Mouse (Mus musculus): ENCODE measurements at regions not wholly inside any gene's neighbourhood (a gene's known extent, or its start where the extent isn't known, plus 50 kb on each side); places are given as distances from the start of the nearest gene placed in this dataset.

- H3K4me3 ChIP-seq = no peak overlapping the region
- 0 out of 2 replicates have a peak overlapping the region, but pooled peaks have one; percentile 40 for H3K27ac ChIP-seq
- H3K4me1 ChIP-seq = peaks cover 57% of the 10 kb centered on the region
- H3K36me3 ChIP-seq (replicated peaks) = no peaks in the 10 kb centered on the region
- no peak for DNase-seq (ENCODE audit: extremely low spot score, low spot score)
- 71% methylated on average over 3 of the region's 3 CpGs for WGBS
- H3K9me3 ChIP-seq = no peaks in the 10 kb centered on the region
- H3K27me3 ChIP-seq (ENCODE audit: poor library complexity, severe bottlenecking) = peaks cover 35% of the 10 kb centered on the region
These were observed 292.3 kb upstream of the Nbea start for GRCm38 (mm10) chr3:56475529-56476527.

- Histone ChIP-seq H3K36me3 (replicated peaks) (no peaks in the 10 kb centered on the region), H3K27ac (no peak overlapping the region), H3K4me1 (peaks cover 44% of the 10 kb centered on the region), H3K9me3 (no peaks in the 10 kb centered on the region), H3K27me3 (ENCODE audit: poor library complexity, severe bottlenecking) (peaks cover 64% of the 10 kb centered on the region), H3K4me3 (no peak overlapping the region)
- DNase-seq (ENCODE audit: extremely low spot score, low spot score) = no peak
- 42% methylated on average over 6 of the region's 6 CpGs for WGBS
These were observed 289.1 kb upstream of the Nbea start for GRCm38 (mm10) chr3:56472651-56473050.

- Histone ChIP-seq H3K27ac (peak overlapping the region; percentile 6; the same call in 1 of the 2 replicates), H3K36me3 (replicated peaks) (no peaks in the 10 kb centered on the region), H3K4me3 (no peak overlapping the region), H3K9me3 (no peaks in the 10 kb centered on the region), H3K4me1 (peaks cover 44% of the 10 kb centered on the region), H3K27me3 (ENCODE audit: poor library complexity, severe bottlenecking) (peaks cover 72% of the 10 kb centered on the region)
- 53% methylated on average over 5 of the region's 5 CpGs for WGBS
- no peak for DNase-seq (ENCODE audit: extremely low spot score, low spot score)
These were observed 288.3 kb upstream of the Nbea start for GRCm38 (mm10) chr3:56471823-56472222.

- H3K27ac ChIP-seq = no peak overlapping the region
These were observed 287.7 kb upstream of the Nbea start for GRCm38 (mm10) chr3:56471185-56471584.

GRCm38 (mm10) chr3:56457625-56458024, 274.1 kb upstream of the Nbea start:
- Histone ChIP-seq H3K4me3 (no peak overlapping the region), H3K27me3 (ENCODE audit: poor library complexity, severe bottlenecking) (peaks cover 61% of the 10 kb centered on the region), H3K36me3 (replicated peaks) (no peaks in the 10 kb centered on the region), H3K27ac (no peak overlapping the region), H3K9me3 (no peaks in the 10 kb centered on the region), H3K4me1 (peaks cover 34% of the 10 kb centered on the region)
- 67% methylated on average over 4 of the region's 4 CpGs for WGBS
- no peak for DNase-seq (ENCODE audit: extremely low spot score, low spot score)

More at GRCm38 (mm10) chr3:56471185-56471584, 287.7 kb upstream of the Nbea start:
- Histone ChIP-seq H3K36me3 (replicated peaks) (no peaks in the 10 kb centered on the region), H3K9me3 (no peaks in the 10 kb centered on the region), H3K4me3 (no peak overlapping the region), H3K4me1 (peaks cover 39% of the 10 kb centered on the region), H3K27me3 (ENCODE audit: poor library complexity, severe bottlenecking) (peaks cover 78% of the 10 kb centered on the region)
- WGBS = 29% methylated on average over 1 of the region's 1 CpGs
- DNase-seq (ENCODE audit: extremely low spot score, low spot score) = no peak

- H3K27ac ChIP-seq = no peak overlapping the region
- no peaks in the 10 kb centered on the region for H3K9me3 ChIP-seq
- no peak overlapping the region for H3K4me3 ChIP-seq
- peaks cover 53% of the 10 kb centered on the region for H3K27me3 ChIP-seq (ENCODE audit: poor library complexity, severe bottlenecking)
- H3K4me1 ChIP-seq = peaks cover 34% of the 10 kb centered on the region
- WGBS = 34% methylated on average over 6 of the region's 6 CpGs
- H3K36me3 ChIP-seq (replicated peaks) = no peaks in the 10 kb centered on the region
- peak; percentile 28 for DNase-seq (ENCODE audit: extremely low spot score, low spot score)
These were observed 272.8 kb upstream of the Nbea start for GRCm38 (mm10) chr3:56456317-56456716.

GRCm38 (mm10) chr3:56438900-56439299, 255.4 kb upstream of the Nbea start:
- H3K27ac ChIP-seq = no peak overlapping the region
- H3K4me3 ChIP-seq = no peak overlapping the region
- H3K9me3 ChIP-seq = no peaks in the 10 kb centered on the region
- DNase-seq (ENCODE audit: extremely low spot score, low spot score) = no peak
- H3K4me1 ChIP-seq = no peaks in the 10 kb centered on the region
- no peaks in the 10 kb centered on the region for H3K36me3 ChIP-seq (replicated peaks)
- no peaks in the 10 kb centered on the region for H3K27me3 ChIP-seq (ENCODE audit: poor library complexity, severe bottlenecking)
- 92% methylated on average over 5 of the region's 5 CpGs for WGBS

GRCm38 (mm10) chr3:56438020-56438747, 254.7 kb upstream of the Nbea start:
- H3K27me3 ChIP-seq (ENCODE audit: poor library complexity, severe bottlenecking) = no peaks in the 10 kb centered on the region
- H3K4me3 ChIP-seq = no peak overlapping the region
- H3K36me3 ChIP-seq (replicated peaks) = no peaks in the 10 kb centered on the region
- H3K4me1 ChIP-seq = no peaks in the 10 kb centered on the region
- H3K9me3 ChIP-seq = no peaks in the 10 kb centered on the region
- 86% methylated on average over 12 of the region's 12 CpGs for WGBS
- H3K27ac ChIP-seq = no peak overlapping the region
- DNase-seq (ENCODE audit: extremely low spot score, low spot score) = no peak

GRCm38 (mm10) chr3:56437058-56437457, 253.6 kb upstream of the Nbea start:
- WGBS = 55% methylated on average over 4 of the region's 4 CpGs
- Histone ChIP-seq H3K36me3 (replicated peaks) (no peaks in the 10 kb centered on the region), H3K9me3 (no peaks in the 10 kb centered on the region), H3K4me1 (no peaks in the 10 kb centered on the region), H3K27me3 (ENCODE audit: poor library complexity, severe bottlenecking) (no peaks in the 10 kb centered on the region), H3K4me3 (no peak overlapping the region), H3K27ac (no peak overlapping the region)
- DNase-seq (ENCODE audit: extremely low spot score, low spot score) = no peak

GRCm38 (mm10) chr3:56433495-56433894, 250.0 kb upstream of the Nbea start:
- 83% methylated on average over 1 of the region's 1 CpGs for WGBS
- no peak overlapping the region for H3K4me3 ChIP-seq
- no peak for DNase-seq (ENCODE audit: extremely low spot score, low spot score)
- no peaks in the 10 kb centered on the region for H3K4me1 ChIP-seq
- no peak overlapping the region for H3K27ac ChIP-seq
- H3K9me3 ChIP-seq = no peaks in the 10 kb centered on the region
- no peaks in the 10 kb centered on the region for H3K36me3 ChIP-seq (replicated peaks)
- no peaks in the 10 kb centered on the region for H3K27me3 ChIP-seq (ENCODE audit: poor library complexity, severe bottlenecking)

- no peaks in the 10 kb centered on the region for H3K9me3 ChIP-seq
- no peaks in the 10 kb centered on the region for H3K36me3 ChIP-seq (replicated peaks)
- 82% methylated on average over 1 of the region's 1 CpGs for WGBS
- no peaks in the 10 kb centered on the region for H3K4me1 ChIP-seq
- no peak overlapping the region for H3K27ac ChIP-seq
- H3K27me3 ChIP-seq (ENCODE audit: poor library complexity, severe bottlenecking) = no peaks in the 10 kb centered on the region
- H3K4me3 ChIP-seq = no peak overlapping the region
- no peak for DNase-seq (ENCODE audit: extremely low spot score, low spot score)
These were observed 243.7 kb upstream of the Nbea start for GRCm38 (mm10) chr3:56427201-56427600.

GRCm38 (mm10) chr3:56397851-56398496, 214.5 kb upstream of the Nbea start:
- Histone ChIP-seq H3K27me3 (ENCODE audit: poor library complexity, severe bottlenecking) (no peaks in the 10 kb centered on the region), H3K36me3 (replicated peaks) (no peaks in the 10 kb centered on the region), H3K27ac (no peak overlapping the region), H3K4me1 (no peaks in the 10 kb centered on the region), H3K4me3 (no peak overlapping the region), H3K9me3 (no peaks in the 10 kb centered on the region)
- DNase-seq (ENCODE audit: extremely low spot score, low spot score) = no peak
- 90% methylated on average over 4 of the region's 4 CpGs for WGBS
